Mouse (Mus musculus): ENCODE results near the gene Msrb1.
"Not testable (repeated sequence)": the region's sequence is repeated elsewhere in the genome, so short reads cannot be mapped to it uniquely, and the experiment has no call there.

Gene Msrb1

DNA sequence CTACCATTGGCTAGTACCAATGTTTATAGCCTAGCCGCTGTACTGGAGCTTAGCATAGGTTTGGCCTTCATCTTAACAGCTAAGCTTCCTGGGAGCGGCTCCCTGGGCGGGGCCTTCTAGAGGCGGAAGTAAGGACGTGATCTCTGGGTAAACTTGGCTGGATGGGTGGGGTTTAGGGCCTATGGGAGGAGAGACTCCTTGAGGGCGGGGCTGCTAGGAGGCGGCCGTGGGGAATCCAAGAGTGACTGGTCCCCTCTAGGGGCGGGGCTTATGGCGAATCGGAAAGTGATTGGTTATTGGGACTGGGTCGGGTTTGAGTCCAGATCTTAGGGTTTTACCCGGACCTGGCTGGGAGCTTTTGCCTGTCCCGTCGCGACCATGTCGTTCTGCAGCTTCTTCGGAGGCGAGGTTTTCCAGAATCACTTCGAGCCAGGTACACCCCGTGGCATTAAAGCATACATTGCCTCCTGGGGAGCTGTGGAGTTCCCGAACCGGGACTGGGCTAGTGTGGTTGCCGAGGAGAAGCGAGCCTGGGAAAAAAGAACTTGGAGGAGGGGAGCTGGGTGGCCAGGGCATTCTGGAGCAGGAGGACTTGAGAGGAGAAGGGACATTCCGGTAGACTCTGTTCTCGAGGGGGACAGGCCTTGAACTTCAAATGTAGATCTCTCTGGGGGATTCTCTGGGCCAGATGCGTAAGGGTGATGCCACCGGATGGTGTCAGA is at the start of gene Msrb1:
Msrb1 (plus strand) TSS at position 313 of the 722 bp plus-strand sequence.
- in situ Hi-C loops (cut with MseI, MboI): no loop called here

DNA sequence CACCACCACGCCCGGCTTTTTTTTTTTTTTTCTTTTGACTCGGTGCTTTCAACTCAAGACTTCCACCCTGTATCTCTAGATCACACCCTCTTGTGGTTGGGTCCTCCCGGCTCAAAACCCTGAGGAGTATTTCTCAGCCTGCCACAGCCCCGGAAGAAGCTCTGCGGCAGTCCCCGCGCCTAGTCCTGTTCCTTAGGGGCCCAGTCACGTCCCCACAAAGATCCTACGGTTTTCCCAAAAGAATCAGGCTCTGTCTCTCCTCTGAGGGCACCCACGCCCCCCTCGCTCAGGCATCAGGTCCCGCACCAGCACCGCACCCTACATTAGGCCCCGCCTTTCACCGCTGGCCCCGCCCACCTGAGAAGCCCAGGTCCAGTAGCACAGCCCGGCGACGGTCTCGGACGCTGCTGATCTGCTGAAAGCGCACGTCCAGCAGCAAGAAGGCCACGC is 49.3 kb upstream of the Msrb1 start:
- in situ Hi-C loops (cut with MseI, MboI): no loop called here

DNA sequence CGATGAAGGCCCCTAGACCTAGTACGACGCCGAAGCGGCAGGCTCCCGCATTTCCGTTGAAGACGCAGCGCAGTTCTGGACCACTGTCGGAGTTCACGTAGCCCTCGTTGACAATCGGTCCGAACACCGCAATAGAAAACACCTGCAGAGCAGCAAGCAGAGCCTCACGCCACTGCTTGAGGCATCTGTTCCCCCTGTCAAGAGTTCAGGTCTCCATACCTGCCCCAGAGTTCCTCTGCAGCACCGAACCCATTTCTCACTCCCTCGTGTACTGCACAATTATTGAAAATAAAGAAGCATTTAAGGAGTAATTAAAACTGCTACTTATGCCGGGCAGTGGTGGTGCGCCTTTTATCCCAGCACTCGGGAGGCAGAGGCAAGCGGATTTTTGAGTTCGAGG is 48.8 kb upstream of the Msrb1 start:
- in situ Hi-C loops (cut with MseI, MboI): no loop called here

DNA sequence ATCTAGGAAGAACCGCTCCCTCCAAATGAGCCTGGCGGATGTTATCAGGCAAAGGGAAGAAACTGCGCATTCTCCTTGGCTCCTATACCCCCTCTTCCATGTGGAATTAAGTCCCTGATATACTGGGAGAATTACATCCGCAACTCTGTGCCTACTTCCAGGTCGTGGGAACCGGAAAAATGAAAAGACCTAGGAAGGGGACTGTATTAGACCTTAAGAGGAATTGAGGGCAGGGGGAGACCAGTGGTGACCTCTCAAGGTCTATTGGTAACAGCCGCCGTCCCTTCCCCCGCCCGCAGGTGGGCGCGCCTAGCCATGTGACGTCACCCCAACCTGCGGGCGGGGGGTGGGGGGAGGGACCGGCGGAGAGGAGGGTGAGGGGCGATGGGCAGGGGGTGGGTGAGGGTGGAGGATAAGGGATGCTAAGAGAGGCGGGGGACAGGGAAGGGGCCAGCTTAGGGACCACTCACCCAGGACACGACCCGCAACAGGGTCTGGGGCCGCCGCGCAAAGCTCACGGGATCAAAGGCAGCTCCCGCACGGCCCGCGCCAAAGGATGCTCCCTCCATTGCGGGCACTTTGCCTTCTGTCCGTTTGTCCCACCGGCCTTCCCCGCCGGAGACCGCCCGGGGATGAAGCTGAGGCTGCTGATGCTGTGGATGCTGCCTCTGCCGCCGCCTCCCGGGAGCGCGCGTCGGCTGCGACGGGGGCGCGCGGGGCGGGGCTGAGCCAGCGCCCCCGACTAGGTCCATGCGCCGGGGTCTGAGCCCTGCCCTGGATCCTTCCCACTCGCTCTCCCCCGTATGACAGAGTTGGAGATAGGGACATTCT is 47.0 kb upstream of the Msrb1 start, which contains the start of gene Syngr3:
Syngr3 (minus strand) TSS at position 705 of the 831 bp plus-strand sequence.
- in situ Hi-C loops (cut with MseI, MboI): no loop called here

DNA sequence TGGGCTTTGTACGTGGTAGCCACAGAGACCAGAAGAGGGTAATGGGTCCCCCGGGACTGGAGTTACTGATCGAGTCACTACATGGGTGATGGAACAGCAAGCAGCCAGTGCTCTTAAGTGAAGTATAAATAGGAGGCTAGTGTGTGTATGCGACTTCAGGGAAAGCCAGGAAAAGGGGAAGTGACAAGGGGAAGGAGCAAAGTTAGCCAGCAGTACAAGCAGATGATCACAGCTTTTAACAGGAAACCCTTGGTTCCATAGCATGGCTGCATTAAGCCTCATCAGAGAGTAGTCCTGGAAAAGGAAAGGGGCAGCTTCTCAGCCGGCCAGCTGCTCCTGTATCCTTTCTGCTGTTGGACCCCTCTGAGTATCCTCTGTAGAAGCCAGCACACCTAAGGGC is 44.1 kb upstream of the Msrb1 start:
- in situ Hi-C loops (cut with MseI, MboI): no loop called here

DNA sequence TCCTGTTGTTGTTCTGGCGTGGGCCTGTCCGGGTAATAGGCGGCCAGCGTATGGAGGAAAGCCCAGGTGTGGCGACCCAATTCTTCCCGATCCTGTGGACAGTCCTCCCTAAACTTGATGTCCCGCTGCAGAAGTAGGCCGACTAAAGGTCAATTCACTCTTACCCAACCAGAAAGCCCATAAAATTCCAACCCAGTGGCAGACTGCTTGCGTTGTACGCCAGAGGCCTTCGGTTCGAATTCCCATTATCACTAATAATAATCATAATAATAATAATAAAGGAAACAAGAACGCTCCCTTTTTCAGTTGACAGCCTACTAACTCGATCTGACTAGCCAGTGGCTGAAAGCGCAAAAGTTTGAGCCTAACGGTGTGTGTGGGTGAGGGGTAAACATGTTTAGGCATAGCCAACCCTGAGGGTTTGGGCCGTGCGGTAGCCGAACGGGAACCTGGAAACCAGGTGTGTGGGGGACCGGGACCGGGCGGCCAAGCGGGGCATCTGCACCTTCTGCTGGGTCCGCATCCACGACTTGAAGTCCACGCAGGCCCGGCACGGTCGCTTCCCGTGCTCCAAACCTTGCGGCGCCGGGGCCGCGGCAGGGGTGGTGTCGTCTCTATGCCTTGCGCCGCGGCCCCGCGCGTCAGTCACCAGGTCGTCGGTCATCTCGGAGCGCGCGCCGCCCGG is 41.0 kb upstream of the Msrb1 start:
- in situ Hi-C loops (cut with MseI, MboI): no loop called here

DNA sequence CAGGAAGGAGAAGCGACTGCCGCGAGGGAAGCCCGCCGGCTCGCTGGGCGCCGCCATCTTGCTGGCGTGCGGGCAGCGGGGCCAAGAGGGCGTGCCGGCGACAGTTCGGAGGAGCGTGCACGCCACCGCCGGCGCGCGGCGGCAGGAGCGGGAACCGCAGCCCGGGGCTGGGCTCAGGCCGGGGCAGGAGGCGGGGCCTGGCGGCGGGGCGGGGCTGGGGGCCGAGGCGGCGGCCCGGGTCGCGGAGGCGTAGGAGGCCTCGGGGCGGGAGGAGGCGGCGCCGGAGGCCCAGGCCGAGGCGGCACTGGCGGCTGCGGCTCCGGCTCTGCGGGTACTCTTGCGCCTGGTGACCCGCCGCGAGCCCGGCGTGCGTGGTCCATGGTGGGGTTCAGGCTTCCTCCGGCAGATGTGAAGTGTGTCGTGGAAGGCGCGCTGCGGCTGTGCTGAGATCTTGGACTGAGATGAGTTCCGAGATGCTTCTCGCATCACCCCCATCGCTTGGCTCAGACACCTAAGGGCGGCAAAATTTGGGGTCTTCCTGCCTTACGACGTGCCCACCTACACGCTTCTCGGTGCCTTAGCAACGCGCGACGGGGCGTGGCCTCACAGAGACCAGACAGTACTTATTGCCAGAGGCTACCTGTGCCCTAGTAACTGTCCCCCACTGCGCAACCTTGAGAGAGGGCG is 40.3 kb upstream of the Msrb1 start, which contains the start of the genes Gfer and Noxo1:
Gfer (minus strand) TSS at position 146 of the 687 bp plus-strand sequence.
Noxo1 (plus strand) TSS at position 224 of the 687 bp plus-strand sequence.
- in situ Hi-C loops (cut with MseI, MboI): no loop called here

DNA sequence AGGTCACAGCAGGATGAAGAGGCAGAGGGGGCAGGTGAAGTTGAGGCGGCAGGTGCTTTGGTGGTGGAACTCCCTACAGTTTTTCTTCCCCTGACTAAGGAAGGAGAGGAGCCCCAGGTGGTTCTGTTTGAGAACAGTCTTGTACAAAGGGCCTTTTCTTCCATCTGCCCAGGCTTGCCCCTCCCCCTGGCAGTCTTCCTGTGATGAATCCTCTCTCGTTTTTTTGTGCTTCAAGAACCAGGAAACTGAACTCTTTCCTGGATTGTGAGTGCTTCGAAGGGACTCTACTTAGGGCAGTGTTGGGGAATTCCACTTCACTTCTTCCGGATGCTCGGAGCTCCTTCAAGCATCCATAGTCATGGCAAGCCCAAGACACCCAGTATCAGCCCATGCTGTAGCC is 38.5 kb upstream of the Msrb1 start:
- in situ Hi-C loops (cut with MseI, MboI): no loop called here

DNA sequence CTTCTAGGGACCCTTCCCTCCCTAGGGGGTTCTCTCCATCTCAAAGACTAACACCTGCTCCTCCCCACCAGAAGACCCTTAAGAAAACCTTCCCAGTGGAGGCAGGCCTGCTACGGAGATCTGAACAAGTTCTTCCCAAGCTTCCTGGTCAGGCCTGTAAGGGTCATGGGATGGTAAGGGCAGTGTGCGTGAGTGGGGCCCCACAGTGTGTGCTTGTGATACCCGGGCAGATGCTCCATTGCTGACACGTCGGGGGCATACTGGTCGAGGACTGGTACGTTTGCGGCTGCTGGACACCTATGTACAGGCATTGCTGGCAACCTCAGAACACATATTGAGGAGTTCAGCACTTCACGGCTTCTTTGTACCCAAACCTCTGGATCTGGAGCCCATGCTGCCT is 37.7 kb upstream of the Msrb1 start:
- in situ Hi-C loops (cut with MseI, MboI): no loop called here

DNA sequence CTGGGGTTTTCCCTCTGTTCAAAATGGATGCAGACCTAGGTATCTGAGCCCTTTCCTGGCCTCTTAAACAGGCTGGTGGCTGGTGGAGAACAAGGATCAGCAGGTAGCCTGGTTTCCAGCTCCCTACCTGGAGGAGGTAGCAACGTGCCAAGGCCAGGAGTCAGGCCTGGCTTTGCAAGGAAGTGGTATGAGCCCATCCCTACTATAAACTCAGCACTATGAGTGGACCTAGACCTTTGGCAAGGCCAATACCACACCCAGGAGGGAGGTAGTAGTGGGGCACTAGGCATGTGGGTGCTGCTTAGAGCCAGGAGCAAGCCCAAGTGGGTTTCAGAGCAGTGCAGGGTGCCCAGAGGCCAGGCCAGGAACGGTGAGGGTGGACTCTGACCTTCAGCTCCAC is 37.0 kb upstream of the Msrb1 start:
- in situ Hi-C loops (cut with MseI, MboI): no loop called here

DNA sequence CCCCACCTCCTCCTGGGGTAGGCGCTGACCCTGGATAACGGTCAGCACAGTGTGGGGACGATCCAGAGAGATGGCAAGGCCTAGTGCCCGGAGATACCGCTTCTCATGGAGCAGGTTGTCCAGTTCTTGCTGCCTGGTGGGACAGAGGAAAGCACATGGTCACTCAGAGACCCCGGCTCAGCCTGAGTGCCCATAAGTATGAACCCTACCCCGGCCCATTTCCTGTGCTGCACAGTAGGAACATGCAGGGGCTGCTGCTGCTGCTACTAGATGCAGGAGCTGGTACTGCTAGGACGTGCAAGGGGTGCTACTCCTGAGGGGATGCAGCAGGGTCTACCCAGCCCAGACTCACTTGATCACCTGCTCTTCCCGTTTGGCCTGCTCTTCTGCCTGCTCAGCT is 35.2 kb upstream of the Msrb1 start:
- in situ Hi-C loops (cut with MseI, MboI): no loop called here

DNA sequence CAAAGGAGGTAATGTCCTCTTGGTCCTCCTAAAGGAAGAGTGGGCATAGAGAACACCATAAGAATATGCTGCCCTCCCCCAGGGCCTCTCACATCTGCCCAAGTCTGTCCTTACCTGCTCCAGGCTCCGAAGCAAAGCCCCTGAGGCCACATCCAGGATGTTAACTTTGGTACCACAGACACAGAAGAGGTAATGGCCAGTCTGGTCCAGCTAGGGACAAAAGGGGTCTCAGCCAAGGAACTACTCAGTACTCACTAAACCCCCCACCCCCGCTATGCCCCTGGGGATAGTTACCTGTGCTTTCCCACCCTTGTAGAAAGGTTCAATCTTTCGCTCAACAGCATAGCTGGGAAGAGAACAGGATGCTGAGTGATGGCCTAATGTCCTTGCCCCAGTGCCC is 30.6 kb upstream of the Msrb1 start:
- in situ Hi-C loops (cut with MseI, MboI): no loop called here

DNA sequence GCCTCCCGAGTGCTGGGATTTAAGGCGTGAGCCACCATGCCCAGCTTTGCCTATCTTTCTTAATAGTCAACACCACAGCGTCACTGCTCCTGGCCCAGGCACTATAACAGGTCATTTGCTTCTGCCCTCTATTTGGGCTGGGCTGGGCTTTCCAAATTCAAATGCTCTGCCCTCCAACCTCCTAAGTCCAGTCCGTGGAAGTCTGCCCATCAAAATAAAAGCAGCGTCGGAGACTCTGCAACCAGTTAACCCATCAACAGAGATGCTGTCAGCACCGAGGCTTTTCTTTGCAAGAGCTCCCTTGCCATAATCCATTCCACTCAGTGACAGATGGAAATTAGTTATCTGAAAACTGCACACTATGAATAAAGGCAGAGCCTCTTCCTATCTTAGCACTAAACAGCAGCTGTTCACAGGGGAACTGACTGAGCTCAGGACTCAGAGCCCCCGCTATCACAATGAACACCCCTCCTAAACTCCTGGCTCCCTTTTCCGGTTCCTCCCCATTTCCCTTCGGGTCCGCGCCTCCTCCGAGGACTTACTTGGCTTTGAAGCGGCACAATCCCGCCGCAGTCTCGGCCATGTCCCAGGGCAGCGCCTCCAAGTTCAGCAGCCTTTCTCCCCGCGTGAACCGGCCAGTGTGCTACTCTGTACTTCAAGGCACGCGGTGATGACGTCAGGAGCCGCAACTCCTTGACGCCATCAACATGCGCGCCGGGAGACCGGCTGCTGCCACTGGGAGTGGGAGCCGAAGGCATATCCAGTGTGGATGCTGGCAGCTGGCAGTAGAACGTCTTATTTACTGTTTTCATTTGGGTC is 29.3 kb upstream of the Msrb1 start, which contains the start of gene Tbl3:
Tbl3 (minus strand) TSS at position 679 of the 819 bp plus-strand sequence.
- in situ Hi-C loops (cut with MseI, MboI): no loop called here

DNA sequence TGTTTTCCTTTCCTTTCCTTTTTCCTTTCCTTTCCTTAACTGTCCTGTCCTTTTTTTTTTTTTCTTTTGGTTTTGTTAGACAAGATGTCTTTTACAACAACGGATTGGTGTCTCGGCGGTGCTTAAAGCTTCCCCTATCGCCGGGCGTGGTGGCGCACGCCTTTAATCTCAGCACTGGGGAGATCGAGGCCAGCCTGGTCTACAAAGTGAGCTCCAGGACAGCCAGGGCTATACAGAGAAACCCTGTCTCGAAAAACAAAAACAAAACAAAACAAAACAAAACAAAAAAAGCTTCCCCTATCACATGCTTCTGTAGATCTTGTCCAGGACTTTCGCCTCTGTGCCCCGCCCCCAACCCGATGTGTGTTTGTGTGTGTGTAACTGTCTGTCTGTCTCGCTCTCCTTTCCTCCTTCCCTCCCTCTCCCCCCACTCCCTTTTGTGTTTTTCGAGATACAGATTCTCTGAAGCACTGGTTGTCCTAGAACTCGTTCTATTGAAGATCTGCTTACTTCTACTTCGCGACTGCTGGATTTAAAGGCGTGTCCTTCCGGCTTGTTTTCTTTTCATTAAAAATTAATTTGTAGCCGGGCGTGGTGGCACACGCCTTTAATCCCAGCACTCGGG is 28.5 kb upstream of the Msrb1 start:
- in situ Hi-C loops (cut with MseI, MboI): no loop called here

DNA sequence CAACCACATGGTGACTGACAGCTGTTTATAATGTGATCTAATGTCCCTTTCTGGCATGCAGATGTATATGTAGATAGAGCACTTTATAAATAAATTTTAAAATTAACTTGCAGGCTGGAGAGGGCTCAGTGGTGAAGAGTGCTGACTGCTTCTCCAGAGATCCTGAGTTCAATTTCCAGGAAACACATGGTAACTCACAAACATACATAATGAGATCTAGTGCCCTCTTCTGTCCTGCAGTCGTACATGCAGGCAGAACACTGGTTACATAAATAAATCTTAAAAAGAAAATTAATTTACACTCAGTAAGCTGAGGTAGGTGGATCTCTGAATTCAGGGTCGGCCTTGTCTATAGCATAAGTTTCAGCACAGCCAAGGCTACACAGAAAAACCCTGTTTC is 27.8 kb upstream of the Msrb1 start:
- in situ Hi-C loops (cut with MseI, MboI): no loop called here

DNA sequence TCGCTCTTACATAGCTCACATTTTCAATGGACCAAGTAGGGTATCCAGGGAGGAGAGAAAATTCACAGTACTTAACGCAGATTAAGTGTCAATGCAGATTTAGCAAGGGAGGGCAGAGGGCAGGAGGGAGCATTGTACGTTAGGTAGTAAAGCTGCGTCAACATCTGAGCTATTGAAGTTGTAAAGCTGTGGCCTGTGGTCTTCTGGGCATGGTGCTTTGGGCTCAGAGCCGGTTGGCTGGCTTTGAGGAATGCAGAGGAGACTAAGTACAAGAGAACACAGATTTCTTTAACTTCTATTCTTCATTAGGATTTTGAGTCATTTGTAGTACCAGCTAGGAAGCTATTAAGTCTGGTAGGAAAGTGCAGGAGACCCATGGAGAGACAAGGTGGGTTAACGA is 20.9 kb upstream of the Msrb1 start:
- in situ Hi-C loops (cut with MseI, MboI): no loop called here

DNA sequence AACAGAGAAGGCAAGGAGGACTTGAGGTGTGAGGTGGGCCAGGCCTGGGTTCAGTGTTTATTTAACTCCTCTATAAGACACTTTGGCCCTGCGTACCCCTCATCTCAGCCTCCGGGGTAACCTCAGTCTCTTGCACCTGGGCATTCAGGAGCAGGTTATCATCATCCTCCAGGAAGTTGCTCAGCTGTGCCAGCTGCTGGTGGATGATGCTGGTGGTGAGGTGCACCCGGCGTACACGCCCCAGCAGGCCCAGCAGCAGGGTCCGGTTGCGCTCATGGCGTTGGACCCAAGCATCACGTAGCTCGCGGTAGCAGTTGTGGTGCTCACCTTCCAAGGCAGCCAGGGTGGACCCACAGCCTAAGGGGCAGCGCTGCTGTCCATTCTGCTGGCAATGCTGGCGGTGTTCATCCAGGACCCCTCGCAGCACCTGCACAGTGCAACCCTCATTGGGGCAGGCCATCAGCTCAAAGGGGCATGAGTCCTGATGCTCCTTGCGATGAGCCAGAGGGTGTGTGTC is 20.2 kb upstream of the Msrb1 start:
- in situ Hi-C loops (cut with MseI, MboI): no loop called here

DNA sequence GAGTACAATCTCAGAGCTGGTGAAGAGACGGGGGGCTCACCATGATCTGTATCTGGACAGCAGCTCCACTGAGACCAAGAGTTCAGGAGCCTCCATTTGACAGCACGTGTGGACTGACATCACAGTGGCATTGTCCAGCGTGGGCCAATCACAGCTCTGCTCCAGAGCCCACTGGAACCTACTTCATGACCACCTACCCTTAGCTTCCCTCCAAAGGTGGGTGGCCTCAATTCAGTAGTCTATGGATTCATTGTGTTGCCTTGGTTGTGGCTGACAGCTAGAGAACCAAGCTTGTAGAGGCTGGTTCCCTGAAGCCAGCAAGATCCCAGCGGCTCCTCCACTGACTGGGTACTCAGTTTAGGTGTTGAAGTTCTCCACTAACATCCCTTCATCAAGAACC is 18.5 kb upstream of the Msrb1 start, which contains the start of the genes Rnf151 and Rps2:
Rnf151 (minus strand) TSS at position 121 of the 400 bp plus-strand sequence.
Rps2 (plus strand) TSS at position 174 of the 400 bp plus-strand sequence.
- in situ Hi-C loops (cut with MseI, MboI): no loop called here

DNA sequence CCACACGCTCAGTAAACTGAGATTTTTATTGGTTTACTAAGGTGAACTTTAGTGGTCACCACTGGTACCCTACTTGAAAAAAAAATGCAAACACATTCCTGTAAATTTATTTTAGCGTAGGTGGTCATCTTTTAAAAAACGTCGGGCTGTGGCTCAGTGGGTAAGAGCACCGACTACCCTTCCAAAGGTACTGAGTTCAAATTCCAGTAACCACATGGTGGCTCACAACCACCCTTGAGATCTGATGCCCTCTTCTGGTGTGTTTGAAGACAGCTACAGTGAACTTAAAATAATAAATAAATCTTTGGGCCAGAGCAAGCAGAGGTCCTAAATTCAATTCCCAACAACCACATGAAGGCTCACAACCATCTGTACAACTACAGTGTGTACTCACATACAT is 17.5 kb upstream of the Msrb1 start:
- in situ Hi-C loops (cut with MseI, MboI): not testable (repeated sequence)

Measured in mouse trophoblast stem cell (cell line).